Mouse (Mus musculus): ENCODE results near the gene Folr1.

- TF ChIP-seq POLR2A (IDR thresholded peaks at IDR 0.05; ENCODE audit: control insufficient read depth, extremely low read depth, insufficient read depth, low read length, poor library complexity): no peak
- no peak for TF ChIP-seq CTCF (IDR thresholded peaks at IDR 0.05; ENCODE audit: borderline replicate concordance, control insufficient read depth, extremely low read depth, insufficient read depth, low read length, poor library complexity)
Measured at GRCm38 (mm10) chr7:101833916-101834584, 36.5 kb downstream of the Folr1 start.
